Mouse (Mus musculus): ENCODE data around the gene Fam208b. TPM values are rescaled to one million over a fixed set of nuclear protein-coding genes. Genes with fewer than 3 reads are reported as not detected.

Fam208b gene
- polyA plus RNA-seq, 1 experiment from 2014 or later, result 11.2 TPM

DNA sequence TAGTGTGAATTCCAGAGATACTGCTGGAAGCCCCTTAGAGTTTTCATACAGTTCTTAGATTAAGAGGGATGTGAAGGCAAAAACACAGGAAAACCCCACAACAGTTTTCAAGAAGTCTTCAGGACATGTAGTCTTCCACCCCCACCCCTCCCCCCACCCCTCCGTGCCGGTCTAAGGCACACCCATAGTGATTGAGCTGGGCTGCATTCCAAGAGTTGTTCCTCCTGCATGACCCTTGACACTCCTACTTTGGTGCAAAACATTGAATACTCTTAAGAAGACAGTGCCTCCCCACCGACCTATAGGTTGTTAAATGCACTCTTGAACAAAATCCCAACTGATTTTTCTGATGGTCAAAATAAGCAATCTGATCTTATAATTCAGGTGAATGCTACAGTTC is 17.2 kb upstream of the Fam208b start:
- H3K9ac ChIP-seq (ENCODE audit: low read length), result no peak overlapping the region
- H3K4me1 ChIP-seq (ENCODE audit: control insufficient read depth in 2 of 2, insufficient read depth in 2 of 2, low read length in 2 of 2), result no peaks in the 10 kb centered on the region
- H3K9me3 ChIP-seq (ENCODE audit: control insufficient read depth, low read length), result no peaks in the 10 kb centered on the region
- 18% methylated on average over 3 of the region's 3 CpGs for WGBS
- H3K27me3 ChIP-seq (ENCODE audit: control insufficient read depth, insufficient read depth, low read length), result 0 out of 2 replicates have a peak, but pooled peaks cover 3% of the 10 kb centered on the region
- no peak overlapping the region for H3K4me3 ChIP-seq (ENCODE audit: control insufficient read depth in 1 of 2, insufficient read depth in 1 of 2, low read depth in 1 of 2, low read length in 2 of 2)
- H3K27ac ChIP-seq (replicated peaks in 1 of 2; ENCODE audit: control insufficient read depth in 1 of 2, insufficient read depth in 1 of 2, low read depth in 2 of 2, low read length in 2 of 2), result no peak overlapping the region
- no peaks in the 10 kb centered on the region for H3K36me3 ChIP-seq (ENCODE audit: control insufficient read depth, insufficient read depth, low read length)
- no peak for ATAC-seq (ENCODE audit: insufficient number of reproducible peaks, insufficient read depth, low FRiP score, low read depth)
- H3K4me2 ChIP-seq (ENCODE audit: low read length), result no peak overlapping the region

- 72% methylated on average over 3 of the region's 3 CpGs for WGBS
- Histone ChIP-seq H3K4me2 (ENCODE audit: low read length) (no peak overlapping the region), H3K27ac (replicated peaks in 1 of 2; ENCODE audit: control insufficient read depth in 1 of 2, insufficient read depth in 1 of 2, low read depth in 2 of 2, low read length in 2 of 2) (no peak overlapping the region), H3K9ac (ENCODE audit: low read length) (no peak overlapping the region), H3K27me3 (ENCODE audit: control insufficient read depth, insufficient read depth, low read length) (no peaks in the 10 kb centered on the region), H3K36me3 (ENCODE audit: control insufficient read depth, insufficient read depth, low read length) (no peaks in the 10 kb centered on the region), H3K9me3 (ENCODE audit: control insufficient read depth, low read length) (no peaks in the 10 kb centered on the region), H3K4me1 (ENCODE audit: control insufficient read depth in 2 of 2, insufficient read depth in 2 of 2, low read length in 2 of 2) (no peaks in the 10 kb centered on the region), H3K4me3 (ENCODE audit: control insufficient read depth in 1 of 2, insufficient read depth in 1 of 2, low read depth in 1 of 2, low read length in 2 of 2) (no peak overlapping the region)
- no peak for ATAC-seq (ENCODE audit: insufficient number of reproducible peaks, insufficient read depth, low FRiP score, low read depth)
Measured at GRCm38 (mm10) chr13:3627139-3627538, 16.2 kb upstream of the Fam208b start.

DNA sequence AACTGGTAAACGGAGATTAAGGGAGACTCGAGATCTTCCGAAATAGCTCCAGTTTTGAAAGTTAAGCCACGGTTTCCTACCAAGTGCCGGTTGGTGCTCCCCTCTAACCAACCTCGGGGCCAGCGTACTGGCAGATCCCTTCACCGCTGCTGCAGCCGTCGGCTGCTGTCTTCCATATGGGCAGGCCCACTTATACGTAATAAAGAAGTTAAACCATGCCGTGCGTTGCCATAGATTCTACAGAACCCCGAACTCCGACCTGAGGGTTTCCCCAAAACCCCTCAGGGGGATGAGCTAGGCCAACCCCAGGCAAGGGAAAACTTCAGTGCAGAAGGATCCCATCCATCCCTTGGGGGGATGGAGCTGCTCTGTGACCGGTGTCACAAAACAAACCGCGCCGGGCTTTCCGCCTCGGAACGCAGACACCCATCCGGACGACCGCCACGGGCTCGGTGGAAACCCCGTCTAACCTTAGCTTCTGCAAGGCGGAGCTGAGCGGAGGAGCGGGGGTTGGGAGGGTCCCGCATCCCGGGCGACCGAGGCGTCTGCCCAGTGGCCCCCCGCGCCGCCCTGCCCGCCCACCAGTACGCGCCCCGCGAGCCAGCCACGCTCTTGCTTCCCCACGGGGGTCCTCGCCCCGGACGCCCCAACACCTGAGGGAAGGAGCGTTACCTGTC is 652 bp downstream of the Fam208b start:
- under 1% methylated on average over 49 of the region's 50 CpGs for WGBS
- peak; percentile 14; the same call in 1 of the 2 replicates for ATAC-seq (ENCODE audit: insufficient number of reproducible peaks, insufficient read depth, low FRiP score, low read depth)

DNA sequence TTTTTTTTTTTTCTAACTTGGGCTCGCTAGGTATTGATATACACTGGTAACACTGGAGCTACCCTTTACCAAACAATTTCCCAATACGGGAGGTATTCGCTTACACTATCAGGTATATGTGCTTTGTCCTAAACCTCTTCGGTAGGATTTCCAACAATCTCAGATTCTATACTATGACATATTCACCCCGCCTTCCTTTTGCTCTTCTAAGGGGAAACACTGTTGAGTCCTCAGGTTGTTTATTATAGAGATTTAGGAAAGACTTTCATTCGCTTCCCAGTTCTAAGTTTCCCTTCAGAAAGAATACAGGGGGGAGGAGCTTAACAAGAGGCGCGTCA is 1.2 kb downstream of the Fam208b start:
- H3K4me2 ChIP-seq (ENCODE audit: low read length), result peak overlapping the region; percentile 76
- H3K36me3 ChIP-seq (ENCODE audit: control insufficient read depth, insufficient read depth, low read length), result no peaks in the 10 kb centered on the region
- peak overlapping the region; percentile 90 for H3K9ac ChIP-seq (ENCODE audit: low read length)
- H3K4me3 ChIP-seq (ENCODE audit: control insufficient read depth in 1 of 2, insufficient read depth in 1 of 2, low read depth in 1 of 2, low read length in 2 of 2), result peak overlapping the region; percentile 85 to 96
- no peaks in the 10 kb centered on the region; the same call in 1 of the 2 replicates for H3K27me3 ChIP-seq (ENCODE audit: control insufficient read depth, insufficient read depth, low read length)
- peaks cover 5% of the 10 kb centered on the region for H3K9me3 ChIP-seq (ENCODE audit: control insufficient read depth, low read length)
- no peaks in the 10 kb centered on the region for H3K4me1 ChIP-seq (ENCODE audit: control insufficient read depth in 2 of 2, insufficient read depth in 2 of 2, low read length in 2 of 2)
- peak overlapping the region; percentile 62 to 91; a peak in 3 of 4 replicates for H3K27ac ChIP-seq (replicated peaks in 1 of 2; ENCODE audit: control insufficient read depth in 1 of 2, insufficient read depth in 1 of 2, low read depth in 2 of 2, low read length in 2 of 2)
- 16% methylated on average over 8 of the region's 8 CpGs for WGBS
- ATAC-seq (ENCODE audit: insufficient number of reproducible peaks, insufficient read depth, low FRiP score, low read depth), result no peak

More for the DNA sequence above, 652 bp downstream of the Fam208b start:
- no peaks in the 10 kb centered on the region for H3K36me3 ChIP-seq (ENCODE audit: control insufficient read depth, insufficient read depth, low read length)
- H3K4me2 ChIP-seq (ENCODE audit: low read length), result peak overlapping the region; percentile 76
- peaks cover 5% of the 10 kb centered on the region for H3K9me3 ChIP-seq (ENCODE audit: control insufficient read depth, low read length)
- peak overlapping the region; percentile 91 to 96 for H3K27ac ChIP-seq (replicated peaks in 1 of 2; ENCODE audit: control insufficient read depth in 1 of 2, insufficient read depth in 1 of 2, low read depth in 2 of 2, low read length in 2 of 2)
- peak overlapping the region; percentile 90 for H3K9ac ChIP-seq (ENCODE audit: low read length)
- H3K4me1 ChIP-seq (ENCODE audit: control insufficient read depth in 2 of 2, insufficient read depth in 2 of 2, low read length in 2 of 2), result no peaks in the 10 kb centered on the region
- H3K4me3 ChIP-seq (ENCODE audit: control insufficient read depth in 1 of 2, insufficient read depth in 1 of 2, low read depth in 1 of 2, low read length in 2 of 2), result peak overlapping the region; percentile 85 to 96
- no peaks in the 10 kb centered on the region; the same call in 1 of the 2 replicates for H3K27me3 ChIP-seq (ENCODE audit: control insufficient read depth, insufficient read depth, low read length)

DNA sequence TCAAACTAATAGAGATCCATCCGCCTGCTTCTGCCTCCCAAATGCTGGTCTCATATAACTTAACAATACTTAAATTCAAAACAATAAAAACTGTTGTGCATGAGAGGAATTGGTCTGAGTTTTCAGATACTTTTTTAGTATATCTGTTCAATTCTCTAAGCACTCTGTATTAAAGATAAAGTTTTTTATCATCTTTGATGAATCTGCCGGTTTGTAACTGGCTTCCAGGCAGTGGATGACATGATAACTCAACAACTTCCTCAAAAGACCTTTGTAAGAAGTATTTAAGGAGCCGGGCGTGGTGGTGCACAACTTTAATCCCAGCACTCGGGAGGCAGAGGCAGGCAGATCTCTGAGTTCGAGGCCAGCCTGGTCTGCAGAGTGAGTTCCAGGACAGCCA is 14.7 kb downstream of the Fam208b start:
- no peaks in the 10 kb centered on the region for H3K4me1 ChIP-seq (ENCODE audit: control insufficient read depth in 2 of 2, insufficient read depth in 2 of 2, low read length in 2 of 2)
- H3K9me3 ChIP-seq (ENCODE audit: control insufficient read depth, low read length), result no peaks in the 10 kb centered on the region
- H3K4me2 ChIP-seq (ENCODE audit: low read length), result no peak overlapping the region
- H3K27ac ChIP-seq (replicated peaks in 1 of 2; ENCODE audit: control insufficient read depth in 1 of 2, insufficient read depth in 1 of 2, low read depth in 2 of 2, low read length in 2 of 2), result no peak overlapping the region
- WGBS, result 96% methylated on average over 6 of the region's 6 CpGs
- no peaks in the 10 kb centered on the region for H3K27me3 ChIP-seq (ENCODE audit: control insufficient read depth, insufficient read depth, low read length)
- peaks cover 67% of the 10 kb centered on the region for H3K36me3 ChIP-seq (ENCODE audit: control insufficient read depth, insufficient read depth, low read length)
- no peak for ATAC-seq (ENCODE audit: insufficient number of reproducible peaks, insufficient read depth, low FRiP score, low read depth)
- no peak overlapping the region for H3K9ac ChIP-seq (ENCODE audit: low read length)
- no peak overlapping the region for H3K4me3 ChIP-seq (ENCODE audit: control insufficient read depth in 1 of 2, insufficient read depth in 1 of 2, low read depth in 1 of 2, low read length in 2 of 2)

DNA sequence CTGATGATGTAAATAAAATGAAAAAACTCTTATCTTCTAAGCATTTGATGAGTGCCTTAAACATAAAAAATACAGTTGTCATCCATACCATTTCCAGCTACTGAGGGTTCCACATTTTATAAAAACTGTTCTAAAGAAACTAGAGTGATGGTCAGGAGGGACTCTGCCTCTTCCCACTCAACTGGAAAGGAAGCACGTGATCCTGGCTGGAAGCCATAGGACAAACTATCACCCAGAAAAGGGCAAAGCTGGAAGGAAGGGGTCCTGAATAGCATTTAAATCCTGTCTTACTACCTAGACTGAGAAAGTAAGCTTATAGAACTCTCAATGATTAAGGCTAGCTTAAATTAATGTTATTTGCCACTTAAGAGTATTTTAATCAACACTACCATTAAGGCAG is 16.6 kb downstream of the Fam208b start:
- no peaks in the 10 kb centered on the region for H3K9me3 ChIP-seq (ENCODE audit: control insufficient read depth, low read length)
- peaks cover 75% of the 10 kb centered on the region for H3K36me3 ChIP-seq (ENCODE audit: control insufficient read depth, insufficient read depth, low read length)
- no peak overlapping the region for H3K9ac ChIP-seq (ENCODE audit: low read length)
- no peak overlapping the region for H3K4me3 ChIP-seq (ENCODE audit: control insufficient read depth in 1 of 2, insufficient read depth in 1 of 2, low read depth in 1 of 2, low read length in 2 of 2)
- H3K27me3 ChIP-seq (ENCODE audit: control insufficient read depth, insufficient read depth, low read length), result no peaks in the 10 kb centered on the region
- H3K4me2 ChIP-seq (ENCODE audit: low read length), result no peak overlapping the region
- H3K4me1 ChIP-seq (ENCODE audit: control insufficient read depth in 2 of 2, insufficient read depth in 2 of 2, low read length in 2 of 2), result no peaks in the 10 kb centered on the region
- 76% methylated on average over 1 of the region's 1 CpGs for WGBS
- ATAC-seq (ENCODE audit: insufficient number of reproducible peaks, insufficient read depth, low FRiP score, low read depth), result no peak
- no peak overlapping the region for H3K27ac ChIP-seq (replicated peaks in 1 of 2; ENCODE audit: control insufficient read depth in 1 of 2, insufficient read depth in 1 of 2, low read depth in 2 of 2, low read length in 2 of 2)

DNA sequence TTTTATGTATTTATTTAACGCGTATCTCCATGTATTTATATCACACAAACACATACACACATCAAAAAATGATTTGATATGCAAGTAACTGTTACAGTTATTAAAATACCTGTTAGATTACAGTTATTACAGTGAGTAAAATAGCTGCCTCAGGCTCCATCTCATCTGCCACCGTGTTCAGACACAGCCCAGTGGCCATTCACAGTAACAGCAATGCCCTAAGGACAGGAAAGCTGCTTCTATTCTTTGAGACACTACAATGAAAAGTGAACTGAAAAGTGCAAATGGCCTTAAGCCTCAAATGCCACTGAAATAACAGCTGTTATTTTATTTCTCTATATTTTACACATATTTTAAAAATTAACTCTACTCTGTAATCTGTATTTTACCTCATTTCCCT is 20.1 kb downstream of the Fam208b start:
- Histone ChIP-seq H3K27ac (replicated peaks in 1 of 2; ENCODE audit: control insufficient read depth in 1 of 2, insufficient read depth in 1 of 2, low read depth in 2 of 2, low read length in 2 of 2) (no peak overlapping the region), H3K9ac (ENCODE audit: low read length) (no peak overlapping the region), H3K27me3 (ENCODE audit: control insufficient read depth, insufficient read depth, low read length) (no peaks in the 10 kb centered on the region), H3K4me2 (ENCODE audit: low read length) (no peak overlapping the region), H3K36me3 (ENCODE audit: control insufficient read depth, insufficient read depth, low read length) (peaks cover 72% of the 10 kb centered on the region), H3K4me1 (ENCODE audit: control insufficient read depth in 2 of 2, insufficient read depth in 2 of 2, low read length in 2 of 2) (no peaks in the 10 kb centered on the region), H3K9me3 (ENCODE audit: control insufficient read depth, low read length) (no peaks in the 10 kb centered on the region), H3K4me3 (ENCODE audit: control insufficient read depth in 1 of 2, insufficient read depth in 1 of 2, low read depth in 1 of 2, low read length in 2 of 2) (no peak overlapping the region)
- 91% methylated on average over 3 of the region's 3 CpGs for WGBS
- no peak for ATAC-seq (ENCODE audit: insufficient number of reproducible peaks, insufficient read depth, low FRiP score, low read depth)

DNA sequence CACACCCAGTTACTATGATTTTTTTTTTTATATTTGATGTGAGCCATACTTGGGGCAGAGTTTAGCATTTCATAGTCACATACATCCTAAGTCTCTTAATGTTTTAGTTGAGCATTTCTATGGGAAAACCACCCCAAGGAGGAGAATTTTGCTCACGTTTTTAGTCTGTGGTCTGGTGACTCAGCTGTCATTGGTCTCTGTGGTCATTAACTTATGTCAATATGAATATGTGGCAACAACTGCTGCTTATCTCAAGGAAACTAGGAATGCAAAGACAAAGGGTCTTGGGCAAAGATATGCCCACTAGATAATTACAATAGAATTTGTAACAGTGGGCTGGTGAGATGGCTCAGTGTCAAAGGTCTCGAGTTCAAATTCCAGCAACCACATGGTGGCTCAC is 47.0 kb downstream of the Fam208b start:
- no peak overlapping the region for H3K9ac ChIP-seq (ENCODE audit: low read length)
- H3K9me3 ChIP-seq (ENCODE audit: control insufficient read depth, low read length), result no peaks in the 10 kb centered on the region
- no peak overlapping the region for H3K4me3 ChIP-seq (ENCODE audit: control insufficient read depth in 1 of 2, insufficient read depth in 1 of 2, low read depth in 1 of 2, low read length in 2 of 2)
- no peaks in the 10 kb centered on the region for H3K27me3 ChIP-seq (ENCODE audit: control insufficient read depth, insufficient read depth, low read length)
- no peaks in the 10 kb centered on the region for H3K4me1 ChIP-seq (ENCODE audit: control insufficient read depth in 2 of 2, insufficient read depth in 2 of 2, low read length in 2 of 2)
- 79% methylated on average over 2 of the region's 2 CpGs for WGBS
- H3K4me2 ChIP-seq (ENCODE audit: low read length), result no peak overlapping the region
- H3K36me3 ChIP-seq (ENCODE audit: control insufficient read depth, insufficient read depth, low read length), result peaks cover 87% of the 10 kb centered on the region
- H3K27ac ChIP-seq (replicated peaks in 1 of 2; ENCODE audit: control insufficient read depth in 1 of 2, insufficient read depth in 1 of 2, low read depth in 2 of 2, low read length in 2 of 2), result no peak overlapping the region
- ATAC-seq (ENCODE audit: insufficient number of reproducible peaks, insufficient read depth, low FRiP score, low read depth), result no peak

All from heart, embryonic 14.5 days (tissue).